Mouse (Mus musculus): ENCODE data around the gene Gm20379. TPM values are rescaled to one million over a fixed set of nuclear protein-coding genes. Genes with fewer than 3 reads are reported as not detected.

Gm20379 gene
- polyA plus RNA-seq, 1 experiment from 2014 or later = 0.47 TPM

GRCm38 (mm10) chr13:92299522-92299921 lies 6.3 kb upstream of the Gm20379 start:
- Histone ChIP-seq H3K27me3 (no peaks in the 10 kb centered on the region), H3K36me3 (no peaks in the 10 kb centered on the region), H3K4me2 (no peak overlapping the region), H3K27ac (no peak overlapping the region), H3K9ac (no peak overlapping the region), H3K9me3 (replicated peaks) (no peaks in the 10 kb centered on the region), H3K4me3 (no peak overlapping the region), H3K4me1 (replicated peaks) (peaks cover 8% of the 10 kb centered on the region)
- 48% methylated on average over 1 of the region's 1 CpGs for WGBS
- no peak for ATAC-seq (replicated peaks; ENCODE audit: insufficient number of reproducible peaks, insufficient read depth, low FRiP score, low read depth)

- Histone ChIP-seq H3K27me3 (no peaks in the 10 kb centered on the region), H3K9me3 (replicated peaks) (no peaks in the 10 kb centered on the region), H3K9ac (no peak overlapping the region), H3K4me2 (no peak overlapping the region), H3K4me3 (no peak overlapping the region), H3K27ac (no peak overlapping the region), H3K36me3 (no peaks in the 10 kb centered on the region), H3K4me1 (replicated peaks) (peaks cover 8% of the 10 kb centered on the region)
- no peak for ATAC-seq (replicated peaks; ENCODE audit: insufficient number of reproducible peaks, insufficient read depth, low FRiP score, low read depth)
- WGBS = 77% methylated on average over 4 of the region's 4 CpGs
These were observed 4.0 kb upstream of the Gm20379 start for GRCm38 (mm10) chr13:92301754-92302153.

- ATAC-seq (replicated peaks; ENCODE audit: insufficient number of reproducible peaks, insufficient read depth, low FRiP score, low read depth) = no peak
- 83% methylated on average over 4 of the region's 4 CpGs for WGBS
- no peak overlapping the region for H3K9ac ChIP-seq
These were observed 3.3 kb upstream of the Gm20379 start for GRCm38 (mm10) chr13:92302466-92302865.

GRCm38 (mm10) chr13:92303062-92303948 lies 2.5 kb upstream of the Gm20379 start:
- 77% methylated on average over 8 of the region's 8 CpGs for WGBS
- Histone ChIP-seq H3K4me2 (no peak overlapping the region), H3K9ac (no peak overlapping the region), H3K27me3 (no peaks in the 10 kb centered on the region), H3K27ac (no peak overlapping the region), H3K4me1 (replicated peaks) (peaks cover 8% of the 10 kb centered on the region), H3K9me3 (replicated peaks) (no peaks in the 10 kb centered on the region), H3K4me3 (no peak overlapping the region), H3K36me3 (peaks cover 1% of the 10 kb centered on the region; the same call in 1 of the 2 replicates)
- ATAC-seq (replicated peaks; ENCODE audit: insufficient number of reproducible peaks, insufficient read depth, low FRiP score, low read depth) = no peak

More at GRCm38 (mm10) chr13:92302466-92302865, 3.3 kb upstream of the Gm20379 start:
- Histone ChIP-seq H3K27me3 (no peaks in the 10 kb centered on the region), H3K4me1 (replicated peaks) (peaks cover 8% of the 10 kb centered on the region), H3K9me3 (replicated peaks) (no peaks in the 10 kb centered on the region), H3K36me3 (no peaks in the 10 kb centered on the region), H3K4me3 (no peak overlapping the region), H3K27ac (no peak overlapping the region), H3K4me2 (no peak overlapping the region)

- Histone ChIP-seq H3K4me3 (no peak overlapping the region), H3K27ac (no peak overlapping the region), H3K27me3 (no peaks in the 10 kb centered on the region), H3K9me3 (replicated peaks) (no peaks in the 10 kb centered on the region), H3K4me2 (no peak overlapping the region), H3K9ac (no peak overlapping the region), H3K36me3 (peaks cover 11% of the 10 kb centered on the region), H3K4me1 (replicated peaks) (peaks cover 8% of the 10 kb centered on the region)
- WGBS = 94% methylated on average over 5 of the region's 5 CpGs
- no peak for ATAC-seq (replicated peaks; ENCODE audit: insufficient number of reproducible peaks, insufficient read depth, low FRiP score, low read depth)
These were observed 1.5 kb upstream of the Gm20379 start for GRCm38 (mm10) chr13:92304291-92304690.

GRCm38 (mm10) chr13:92314613-92315012 lies 8.8 kb downstream of the Gm20379 start:
- no peak overlapping the region for H3K9ac ChIP-seq
- H3K27ac ChIP-seq = no peak overlapping the region
- no peaks in the 10 kb centered on the region for H3K9me3 ChIP-seq (replicated peaks)
- no peak for ATAC-seq (replicated peaks; ENCODE audit: insufficient number of reproducible peaks, insufficient read depth, low FRiP score, low read depth)
- H3K4me3 ChIP-seq = no peak overlapping the region
- WGBS = 78% methylated on average over 5 of the region's 5 CpGs
- no peaks in the 10 kb centered on the region for H3K27me3 ChIP-seq
- no peaks in the 10 kb centered on the region; the same call in 1 of the 2 replicates for H3K36me3 ChIP-seq
- H3K4me2 ChIP-seq = no peak overlapping the region
- no peaks in the 10 kb centered on the region for H3K4me1 ChIP-seq (replicated peaks)

- Histone ChIP-seq H3K9me3 (replicated peaks) (no peaks in the 10 kb centered on the region), H3K27me3 (no peaks in the 10 kb centered on the region), H3K4me3 (no peak overlapping the region), H3K27ac (no peak overlapping the region), H3K36me3 (peaks cover 2% of the 10 kb centered on the region; the same call in 1 of the 2 replicates), H3K4me1 (replicated peaks) (no peaks in the 10 kb centered on the region), H3K9ac (no peak overlapping the region), H3K4me2 (no peak overlapping the region)
- no peak for ATAC-seq (replicated peaks; ENCODE audit: insufficient number of reproducible peaks, insufficient read depth, low FRiP score, low read depth)
- 77% methylated on average over 5 of the region's 5 CpGs for WGBS
These were observed 15.0 kb downstream of the Gm20379 start for GRCm38 (mm10) chr13:92320770-92321169.

- 50% methylated on average over 5 of the region's 5 CpGs for whole genome bisulfite sequencing
- Histone ChIP-seq H3K4me3 (no peak overlapping the region), H3K27me3 (no peaks in the 10 kb centered on the region), H3K9ac (no peak overlapping the region), H3K36me3 (0 out of 2 replicates have a peak, but pooled peaks cover 2% of the 10 kb centered on the region), H3K4me2 (no peak overlapping the region), H3K27ac (no peak overlapping the region), H3K4me1 (replicated peaks) (no peaks in the 10 kb centered on the region), H3K9me3 (replicated peaks) (no peaks in the 10 kb centered on the region)
- ATAC-seq (replicated peaks; ENCODE audit: insufficient number of reproducible peaks, insufficient read depth, low FRiP score, low read depth) = no peak; the same call in 1 of the 2 replicates
These were observed 20.2 kb downstream of the Gm20379 start for GRCm38 (mm10) chr13:92326030-92326429.

- Histone ChIP-seq H3K36me3 (no peaks in the 10 kb centered on the region), H3K4me3 (no peak overlapping the region), H3K9ac (no peak overlapping the region), H3K4me1 (replicated peaks) (no peaks in the 10 kb centered on the region), H3K9me3 (replicated peaks) (no peaks in the 10 kb centered on the region), H3K27ac (no peak overlapping the region), H3K27me3 (no peaks in the 10 kb centered on the region), H3K4me2 (no peak overlapping the region)
- WGBS = 62% methylated on average over 2 of the region's 2 CpGs
- ATAC-seq (replicated peaks; ENCODE audit: insufficient number of reproducible peaks, insufficient read depth, low FRiP score, low read depth) = no peak
These were observed 22.2 kb downstream of the Gm20379 start for GRCm38 (mm10) chr13:92328000-92328399.

- no peak for ATAC-seq (replicated peaks; ENCODE audit: insufficient number of reproducible peaks, insufficient read depth, low FRiP score, low read depth)
- no peaks in the 10 kb centered on the region for H3K4me1 ChIP-seq (replicated peaks)
- H3K4me3 ChIP-seq = no peak overlapping the region
- no peak overlapping the region for H3K27ac ChIP-seq
- H3K9me3 ChIP-seq (replicated peaks) = no peaks in the 10 kb centered on the region
- no peaks in the 10 kb centered on the region for H3K36me3 ChIP-seq
- WGBS = 91% methylated on average over 3 of the region's 3 CpGs
- H3K4me2 ChIP-seq = no peak overlapping the region
- no peaks in the 10 kb centered on the region for H3K27me3 ChIP-seq
- no peak overlapping the region for H3K9ac ChIP-seq
These were observed 24.8 kb downstream of the Gm20379 start for GRCm38 (mm10) chr13:92330621-92331020.

GRCm38 (mm10) chr13:92332103-92332879 lies 26.5 kb downstream of the Gm20379 start:
- no peak for ATAC-seq (replicated peaks; ENCODE audit: insufficient number of reproducible peaks, insufficient read depth, low FRiP score, low read depth)
- WGBS = 87% methylated on average over 15 of the region's 15 CpGs
- no peak overlapping the region for H3K4me2 ChIP-seq
- H3K9ac ChIP-seq = no peak overlapping the region
- H3K4me3 ChIP-seq = no peak overlapping the region
- no peaks in the 10 kb centered on the region for H3K27me3 ChIP-seq
- H3K4me1 ChIP-seq (replicated peaks) = no peaks in the 10 kb centered on the region
- H3K9me3 ChIP-seq (replicated peaks) = no peaks in the 10 kb centered on the region
- H3K36me3 ChIP-seq = no peaks in the 10 kb centered on the region
- H3K27ac ChIP-seq = no peak overlapping the region
